Mouse (Mus musculus): ENCODE measurements around the gene Tmcc3. TPM values are rescaled to one million over a fixed set of nuclear protein-coding genes. Genes with fewer than 3 reads are reported as not detected.

Gene Tmcc3
- polyA plus RNA-seq, 1 experiment = 14.8 TPM

- TF ChIP-seq EP300 (IDR thresholded peaks at IDR 0.05; ENCODE audit: insufficient read depth, low read depth, low read length) (no peak), POLR2A (IDR thresholded peaks at IDR 0.05; ENCODE audit: insufficient read depth, low read length) (no peak)
- Histone ChIP-seq H3K9me3 (replicated peaks; ENCODE audit: control insufficient read depth, insufficient read depth, low read length, poor library complexity, severe bottlenecking) (no peaks in the 10 kb centered on the region), H3K27ac (ENCODE audit: insufficient read depth, low read length) (no peak overlapping the region), H3K27me3 (ENCODE audit: control insufficient read depth, insufficient read depth, low read length, poor library complexity, severe bottlenecking) (no peaks in the 10 kb centered on the region), H3K36me3 (ENCODE audit: control insufficient read depth, insufficient read depth, low read length, poor library complexity, severe bottlenecking) (no peaks in the 10 kb centered on the region), H3K9ac (ENCODE audit: low read depth, poor library complexity, severe bottlenecking) (no peak overlapping the region), H3K4me1 (ENCODE audit: control insufficient read depth, insufficient read depth, low read length) (no peaks in the 10 kb centered on the region), H3K4me3 (ENCODE audit: low read depth, low read length) (no peak overlapping the region)
Observed at GRCm38 (mm10) chr10:94381393-94381740, 69.6 kb downstream of the Tmcc3 start.

- TF ChIP-seq CTCF (IDR thresholded peaks at IDR 0.05; ENCODE audit: low read depth, low read length) (no peak), POLR2A (IDR thresholded peaks at IDR 0.05; ENCODE audit: insufficient read depth, low read length) (no peak), EP300 (IDR thresholded peaks at IDR 0.05; ENCODE audit: insufficient read depth, low read depth, low read length) (no peak)
- no peak overlapping the region for H3K4me3 ChIP-seq (ENCODE audit: low read depth, low read length)
- no peak overlapping the region for H3K27ac ChIP-seq (ENCODE audit: insufficient read depth, low read length)
- no peaks in the 10 kb centered on the region for H3K27me3 ChIP-seq (ENCODE audit: control insufficient read depth, insufficient read depth, low read length, poor library complexity, severe bottlenecking)
- no peaks in the 10 kb centered on the region for H3K4me1 ChIP-seq (ENCODE audit: control insufficient read depth, insufficient read depth, low read length)
- no peak overlapping the region for H3K9ac ChIP-seq (ENCODE audit: low read depth, poor library complexity, severe bottlenecking)
- no peaks in the 10 kb centered on the region for H3K36me3 ChIP-seq (ENCODE audit: control insufficient read depth, insufficient read depth, low read length, poor library complexity, severe bottlenecking)
- no peaks in the 10 kb centered on the region for H3K9me3 ChIP-seq (replicated peaks; ENCODE audit: control insufficient read depth, insufficient read depth, low read length, poor library complexity, severe bottlenecking)
Observed at GRCm38 (mm10) chr10:94382618-94383017, 70.9 kb downstream of the Tmcc3 start.

- Histone ChIP-seq H3K9me3 (replicated peaks; ENCODE audit: control insufficient read depth, insufficient read depth, low read length, poor library complexity, severe bottlenecking) (no peaks in the 10 kb centered on the region), H3K27ac (ENCODE audit: insufficient read depth, low read length) (no peak overlapping the region), H3K9ac (ENCODE audit: low read depth, poor library complexity, severe bottlenecking) (no peak overlapping the region), H3K4me1 (ENCODE audit: control insufficient read depth, insufficient read depth, low read length) (no peaks in the 10 kb centered on the region), H3K36me3 (ENCODE audit: control insufficient read depth, insufficient read depth, low read length, poor library complexity, severe bottlenecking) (no peaks in the 10 kb centered on the region), H3K4me3 (ENCODE audit: low read depth, low read length) (no peak overlapping the region), H3K27me3 (ENCODE audit: control insufficient read depth, insufficient read depth, low read length, poor library complexity, severe bottlenecking) (no peaks in the 10 kb centered on the region)
- TF ChIP-seq EP300 (IDR thresholded peaks at IDR 0.05; ENCODE audit: insufficient read depth, low read depth, low read length) = no peak
- no peak for TF ChIP-seq CTCF (IDR thresholded peaks at IDR 0.05; ENCODE audit: low read depth, low read length)
- TF ChIP-seq POLR2A (IDR thresholded peaks at IDR 0.05; ENCODE audit: insufficient read depth, low read length) = no peak
Observed at GRCm38 (mm10) chr10:94383565-94383964, 71.8 kb downstream of the Tmcc3 start.

- Histone ChIP-seq H3K36me3 (ENCODE audit: control insufficient read depth, insufficient read depth, low read length, poor library complexity, severe bottlenecking) (no peaks in the 10 kb centered on the region), H3K27ac (ENCODE audit: insufficient read depth, low read length) (no peak overlapping the region), H3K27me3 (ENCODE audit: control insufficient read depth, insufficient read depth, low read length, poor library complexity, severe bottlenecking) (no peaks in the 10 kb centered on the region), H3K4me3 (ENCODE audit: low read depth, low read length) (no peak overlapping the region), H3K9ac (ENCODE audit: low read depth, poor library complexity, severe bottlenecking) (no peak overlapping the region), H3K9me3 (replicated peaks; ENCODE audit: control insufficient read depth, insufficient read depth, low read length, poor library complexity, severe bottlenecking) (no peaks in the 10 kb centered on the region), H3K4me1 (ENCODE audit: control insufficient read depth, insufficient read depth, low read length) (no peaks in the 10 kb centered on the region)
- TF ChIP-seq POLR2A (IDR thresholded peaks at IDR 0.05; ENCODE audit: insufficient read depth, low read length) (no peak), CTCF (IDR thresholded peaks at IDR 0.05; ENCODE audit: low read depth, low read length) (no peak), EP300 (IDR thresholded peaks at IDR 0.05; ENCODE audit: insufficient read depth, low read depth, low read length) (no peak)
Observed at GRCm38 (mm10) chr10:94389219-94389618, 77.5 kb downstream of the Tmcc3 start.

- TF ChIP-seq POLR2A (IDR thresholded peaks at IDR 0.05; ENCODE audit: insufficient read depth, low read length) (no peak), CTCF (IDR thresholded peaks at IDR 0.05; ENCODE audit: low read depth, low read length) (no peak), EP300 (IDR thresholded peaks at IDR 0.05; ENCODE audit: insufficient read depth, low read depth, low read length) (no peak)
- H3K9ac ChIP-seq (ENCODE audit: low read depth, poor library complexity, severe bottlenecking) = no peak overlapping the region
- H3K36me3 ChIP-seq (ENCODE audit: control insufficient read depth, insufficient read depth, low read length, poor library complexity, severe bottlenecking) = no peaks in the 10 kb centered on the region
Observed at GRCm38 (mm10) chr10:94391049-94391448, 79.3 kb downstream of the Tmcc3 start.

GRCm38 (mm10) chr10:94394286-94394685 lies 82.5 kb downstream of the Tmcc3 start:
- no peak overlapping the region for H3K4me3 ChIP-seq (ENCODE audit: low read depth, low read length)
- TF ChIP-seq EP300 (IDR thresholded peaks at IDR 0.05; ENCODE audit: insufficient read depth, low read depth, low read length) (no peak), POLR2A (IDR thresholded peaks at IDR 0.05; ENCODE audit: insufficient read depth, low read length) (no peak), CTCF (IDR thresholded peaks at IDR 0.05; ENCODE audit: low read depth, low read length) (no peak)
- no peak overlapping the region for H3K9ac ChIP-seq (ENCODE audit: low read depth, poor library complexity, severe bottlenecking)
- no peaks in the 10 kb centered on the region for H3K36me3 ChIP-seq (ENCODE audit: control insufficient read depth, insufficient read depth, low read length, poor library complexity, severe bottlenecking)
- no peaks in the 10 kb centered on the region for H3K9me3 ChIP-seq (replicated peaks; ENCODE audit: control insufficient read depth, insufficient read depth, low read length, poor library complexity, severe bottlenecking)
- H3K27ac ChIP-seq (ENCODE audit: insufficient read depth, low read length) = no peak overlapping the region
- H3K27me3 ChIP-seq (ENCODE audit: control insufficient read depth, insufficient read depth, low read length, poor library complexity, severe bottlenecking) = no peaks in the 10 kb centered on the region
- H3K4me1 ChIP-seq (ENCODE audit: control insufficient read depth, insufficient read depth, low read length) = no peaks in the 10 kb centered on the region

More at GRCm38 (mm10) chr10:94391049-94391448, 79.3 kb downstream of the Tmcc3 start:
- H3K27ac ChIP-seq (ENCODE audit: insufficient read depth, low read length) = no peak overlapping the region
- H3K9me3 ChIP-seq (replicated peaks; ENCODE audit: control insufficient read depth, insufficient read depth, low read length, poor library complexity, severe bottlenecking) = no peaks in the 10 kb centered on the region
- no peak overlapping the region for H3K4me3 ChIP-seq (ENCODE audit: low read depth, low read length)
- H3K27me3 ChIP-seq (ENCODE audit: control insufficient read depth, insufficient read depth, low read length, poor library complexity, severe bottlenecking) = no peaks in the 10 kb centered on the region
- no peaks in the 10 kb centered on the region for H3K4me1 ChIP-seq (ENCODE audit: control insufficient read depth, insufficient read depth, low read length)

Measured in ES-Bruce4 (cell line).